Mouse (Mus musculus): Measurements from ENCODE around the gene Clca4b.
"Not testable (repeated sequence)": the region's sequence is repeated elsewhere in the genome, so short reads cannot be mapped to it uniquely, and the experiment has no call there.

Clca4b gene

GRCm38 (mm10) chr3:144932335-144932734 is at the start of gene Clca4b:
Gene Clca4b (minus strand): TSS chr3:144932529.
- DNase-seq (ENCODE audit: low spot score in 2 of 2) = no peak

GRCm38 (mm10) chr3:144980551-144980950 is 48.2 kb upstream of the Clca4b start:
- DNase-seq (ENCODE audit: low spot score in 2 of 2) = no peak

- no peak for DNase-seq (ENCODE audit: low spot score in 2 of 2)
Observed at GRCm38 (mm10) chr3:144977631-144978030, 45.3 kb upstream of the Clca4b start.

GRCm38 (mm10) chr3:144976091-144976490 is 43.8 kb upstream of the Clca4b start:
- no peak for DNase-seq (ENCODE audit: low spot score in 2 of 2)

GRCm38 (mm10) chr3:144974945-144975344 is 42.6 kb upstream of the Clca4b start, which contains the start of gene Clca4a:
Gene Clca4a (minus strand): TSS chr3:144975045.
- DNase-seq (ENCODE audit: low spot score in 2 of 2) = no peak

- DNase-seq (ENCODE audit: low spot score in 2 of 2) = no peak
Observed at GRCm38 (mm10) chr3:144971553-144972270, 39.4 kb upstream of the Clca4b start.

GRCm38 (mm10) chr3:144969755-144970154 is 37.4 kb upstream of the Clca4b start:
- no peak for DNase-seq (ENCODE audit: low spot score in 2 of 2)

GRCm38 (mm10) chr3:144966074-144966473 is 33.7 kb upstream of the Clca4b start:
- no peak for DNase-seq (ENCODE audit: low spot score in 2 of 2)

GRCm38 (mm10) chr3:144950829-144951228 is 18.5 kb upstream of the Clca4b start:
- DNase-seq (ENCODE audit: low spot score in 2 of 2) = no peak

- not testable (repeated sequence) for DNase-seq (ENCODE audit: low spot score in 2 of 2)
Observed at GRCm38 (mm10) chr3:144947376-144947775, 15.0 kb upstream of the Clca4b start.

GRCm38 (mm10) chr3:144933625-144934024 is 1.3 kb upstream of the Clca4b start:
- not testable (repeated sequence) for DNase-seq (ENCODE audit: low spot score in 2 of 2)

GRCm38 (mm10) chr3:144933011-144933491 is 722 bp upstream of the Clca4b start:
- no peak for DNase-seq (ENCODE audit: low spot score in 2 of 2)

- no peak for DNase-seq (ENCODE audit: low spot score in 2 of 2)
Observed at GRCm38 (mm10) chr3:144914014-144914413, 18.3 kb downstream of the Clca4b start.

- no peak for DNase-seq (ENCODE audit: low spot score in 2 of 2)
Observed at GRCm38 (mm10) chr3:144897042-144897678, 35.2 kb downstream of the Clca4b start.

- DNase-seq (ENCODE audit: low spot score in 2 of 2) = no peak
Observed at GRCm38 (mm10) chr3:144890246-144890758, 42.0 kb downstream of the Clca4b start.

- no peak for DNase-seq (ENCODE audit: low spot score in 2 of 2)
Observed at GRCm38 (mm10) chr3:144886957-144887356, 45.4 kb downstream of the Clca4b start.

- DNase-seq (ENCODE audit: low spot score in 2 of 2) = not testable (repeated sequence)
Observed at GRCm38 (mm10) chr3:144872012-144872411, 60.3 kb downstream of the Clca4b start.
